Mouse (Mus musculus) limb, embryonic 11.5 days (tissue): ENCODE results near the gene Myo1d. TPM values are rescaled to one million over a fixed set of nuclear protein-coding genes. Genes with fewer than 3 reads are reported as not detected.
A peak's percentile ranks its signal among the peaks of the same experiment; 100 is the strongest.

Experiments used
- ATAC-seq: fragments of 200-750 bp; cut with Nextera tagmentation; 2 replicates; pipeline ENCODE4 v1.8.0; 2017; ENCODE audit warnings: low read depth; ENCODE audit not compliant: insufficient number of reproducible peaks, low FRiP score, low TSS enrichment
- DNase-seq: peaks from one replicate; pipeline ENCODE4 v3.0.0-alpha.2; 2015; ENCODE audit warnings: low spot score
- H3K27ac ChIP-seq: fragments of 300-500 bp; sonication (generic); replicated peaks from 2 replicates; pipeline ENCODE4 v1.5.1; 2014; ENCODE audit warnings: low read depth, mild to moderate bottlenecking, low read length
- H3K27me3 ChIP-seq: fragments of 300-500 bp; sonication (generic); 2 replicates; pipeline ENCODE4 v1.6.1; 2014; ENCODE audit warnings: mild to moderate bottlenecking, low read length, mixed read lengths; ENCODE audit not compliant: control insufficient read depth, insufficient read depth
- H3K36me3 ChIP-seq: fragments of 300-500 bp; sonication (generic); 2 replicates; pipeline ENCODE4 v1.6.1; 2014; ENCODE audit warnings: mild to moderate bottlenecking, low read length, moderate library complexity, mixed read lengths; ENCODE audit not compliant: control insufficient read depth, insufficient read depth
- H3K4me1 ChIP-seq: fragments of 300-500 bp; sonication (generic); 2 replicates; pipeline ENCODE4 v1.6.1; 2014; ENCODE audit warnings: low read length, mixed read lengths; ENCODE audit not compliant: control insufficient read depth, insufficient read depth
- H3K4me2 ChIP-seq: fragments of 300-500 bp; sonication (generic); 2 replicates; pipeline ENCODE4 v1.6.1; 2014; ENCODE audit warnings: low read depth, mild to moderate bottlenecking, moderate library complexity; ENCODE audit not compliant: severe bottlenecking
- H3K4me3 ChIP-seq: fragments of 300-500 bp; sonication (generic); 2 replicates; pipeline ENCODE4 v1.5.1; 2014; ENCODE audit warnings: low read depth, low read length
- H3K9ac ChIP-seq: fragments of 300-500 bp; sonication (generic); 2 replicates; pipeline ENCODE4 v1.6.1; 2014; ENCODE audit warnings: mild to moderate bottlenecking, low read length
- H3K9me3 ChIP-seq: fragments of 300-500 bp; sonication (generic); 2 replicates; pipeline ENCODE4 v1.6.1; 2016; ENCODE audit warnings: low read length; ENCODE audit not compliant: control insufficient read depth
- WGBS: fragments of 180-500 bp; shearing (Covaris S2); extraction: QIAGEN DNeasy Blood & Tissue Kit; methylation state at CpG from one replicate; pipeline ENCODE4 v1.1.7; 2014; 5-methylcytosine and 5-hydroxymethylcytosine counted together
- polyA plus RNA-seq: library from polyadenylated mRNA; unstranded; fragments of >200 nt; fragmentation: Nextera tagmentation; extraction: Ambion mirVana; gene quantifications from 2 replicates; pipeline ENCODE4 v1.2.1, GENCODE M21; 2014

Gene Myo1d
- polyA plus RNA-seq, 1 experiment from 2014 or later, result 6.2 TPM

DNA sequence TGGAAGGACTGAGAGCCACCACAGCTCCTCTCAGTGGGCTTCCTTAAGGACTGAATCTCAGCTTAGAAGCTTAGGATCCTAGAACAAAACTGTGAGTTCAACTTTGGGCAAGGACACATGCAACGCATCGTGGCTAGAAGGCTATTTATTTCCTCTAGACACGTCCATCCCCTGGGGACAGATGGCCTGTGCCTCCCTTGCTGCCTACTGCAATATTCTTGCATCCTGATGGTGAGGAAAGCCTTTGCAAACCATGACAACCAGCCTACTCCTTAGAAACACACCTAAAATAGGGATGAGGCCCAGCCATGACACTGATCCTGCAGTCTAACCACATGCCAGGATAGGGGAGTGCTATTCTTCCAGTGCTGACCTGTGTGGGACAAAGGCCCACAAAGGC lies 274.2 kb downstream of the Myo1d start:
- ATAC-seq, result no peak
- WGBS, result 88% methylated on average over 3 of the region's 3 CpGs

DNA sequence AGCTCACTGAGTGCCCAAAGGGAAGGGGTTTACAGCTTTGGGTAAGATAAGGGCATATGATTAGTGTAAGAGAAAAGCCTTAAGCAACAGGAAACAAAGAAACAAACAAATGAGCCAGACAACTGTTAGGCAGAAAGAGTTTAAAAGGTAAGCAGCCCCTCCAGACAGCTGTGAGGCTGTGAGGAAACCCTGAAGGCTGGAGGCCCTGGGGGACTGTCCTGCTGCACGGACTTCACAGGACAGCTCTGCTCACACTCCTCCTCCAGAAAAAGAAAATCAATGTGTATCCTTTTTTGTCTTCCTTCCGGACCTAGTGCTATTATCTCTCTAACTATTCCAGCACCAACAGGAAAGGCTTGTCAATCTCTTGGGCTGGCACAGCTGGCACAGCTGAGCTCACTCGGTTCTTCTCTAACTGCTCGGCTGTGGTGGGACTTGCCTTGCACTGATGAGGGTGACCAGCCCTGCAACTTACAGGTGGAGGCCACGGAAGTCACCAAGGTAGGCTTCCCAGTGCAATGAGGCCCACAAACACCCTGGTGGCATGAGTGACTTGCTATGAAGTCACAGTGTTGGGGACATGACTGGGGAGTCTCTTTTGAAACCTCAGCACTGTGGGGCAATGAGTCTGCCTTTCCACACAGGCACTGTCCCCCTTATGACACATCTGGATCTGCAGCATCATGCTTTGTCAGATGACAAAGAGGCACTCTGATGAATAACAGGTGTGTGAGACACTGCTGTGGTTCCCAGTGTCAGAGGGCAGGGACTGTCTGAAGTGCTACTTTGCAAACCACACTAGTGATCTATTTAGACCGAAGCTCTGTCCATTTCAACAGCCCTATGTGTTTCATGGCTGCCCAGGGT lies 275.1 kb downstream of the Myo1d start:
- WGBS, result 51% methylated on average over 6 of the region's 6 CpGs
- H3K36me3 ChIP-seq, result no peaks in the 10 kb centered on the region
- H3K4me1 ChIP-seq, result peaks cover 28% of the 10 kb centered on the region
- H3K4me2 ChIP-seq, result no peak overlapping the region
- no peak overlapping the region for H3K9ac ChIP-seq
- no peak for DNase-seq
- no peak overlapping the region for H3K4me3 ChIP-seq
- no peaks in the 10 kb centered on the region for H3K9me3 ChIP-seq
- no peak for ATAC-seq
- no peak overlapping the region for H3K27ac ChIP-seq
- no peaks in the 10 kb centered on the region for H3K27me3 ChIP-seq

More for the DNA sequence above, 274.2 kb downstream of the Myo1d start:
- H3K9me3 ChIP-seq, result no peaks in the 10 kb centered on the region
- no peaks in the 10 kb centered on the region for H3K27me3 ChIP-seq
- DNase-seq, result no peak
- no peak overlapping the region for H3K9ac ChIP-seq
- H3K27ac ChIP-seq, result no peak overlapping the region
- H3K4me2 ChIP-seq, result no peak overlapping the region
- no peaks in the 10 kb centered on the region for H3K36me3 ChIP-seq
- H3K4me1 ChIP-seq, result peaks cover 28% of the 10 kb centered on the region
- no peak overlapping the region for H3K4me3 ChIP-seq

- peak overlapping the region; percentile 1; the same call in 1 of the 2 replicates for H3K9ac ChIP-seq
- 32% methylated on average over 13 of the region's 13 CpGs for WGBS
- no peaks in the 10 kb centered on the region for H3K36me3 ChIP-seq
- H3K4me2 ChIP-seq, result peak overlapping the region; percentile 23; the same call in 1 of the 2 replicates
- peak; percentile 71; the same call in 1 of the 2 replicates for ATAC-seq
- peak; percentile 77 for DNase-seq
- H3K27ac ChIP-seq, result no peak overlapping the region
- no peak overlapping the region for H3K4me3 ChIP-seq
- peaks cover 29% of the 10 kb centered on the region for H3K4me1 ChIP-seq
- H3K27me3 ChIP-seq, result no peaks in the 10 kb centered on the region
- no peaks in the 10 kb centered on the region for H3K9me3 ChIP-seq
These were observed 275.9 kb downstream of the Myo1d start for GRCm38 (mm10) chr11:80503726-80504452.

GRCm38 (mm10) chr11:80503281-80503680 lies 276.5 kb downstream of the Myo1d start:
- WGBS, result 86% methylated on average over 6 of the region's 6 CpGs
- no peak for DNase-seq
- Histone ChIP-seq H3K27ac (no peak overlapping the region), H3K27me3 (no peaks in the 10 kb centered on the region), H3K9me3 (no peaks in the 10 kb centered on the region), H3K9ac (no peak overlapping the region), H3K4me3 (no peak overlapping the region), H3K36me3 (no peaks in the 10 kb centered on the region), H3K4me2 (no peak overlapping the region), H3K4me1 (peaks cover 24% of the 10 kb centered on the region)
- ATAC-seq, result no peak

DNA sequence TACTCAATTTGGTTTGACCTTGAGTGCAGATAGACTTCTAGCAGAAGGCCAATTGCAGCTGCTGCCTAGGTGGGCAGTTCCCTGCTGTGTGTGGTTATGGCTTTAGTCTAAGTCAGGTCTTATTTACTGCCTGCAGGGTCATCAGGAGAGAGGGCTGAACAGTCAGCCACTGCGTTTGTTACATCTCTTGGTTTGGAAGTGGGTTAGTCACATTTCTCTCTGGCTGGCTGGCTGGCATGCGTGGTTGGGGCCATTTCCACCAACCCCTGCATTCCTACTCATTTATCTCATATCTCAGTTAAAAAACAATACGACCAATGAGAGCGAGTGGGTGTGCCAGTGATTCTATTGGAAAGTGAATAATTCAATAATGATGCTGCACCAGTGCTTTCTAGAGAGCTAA lies 280.3 kb downstream of the Myo1d start:
- no peak for DNase-seq
- WGBS, result 64% methylated on average over 4 of the region's 4 CpGs

GRCm38 (mm10) chr11:80498328-80499070 lies 281.3 kb downstream of the Myo1d start:
- Histone ChIP-seq H3K9me3 (no peaks in the 10 kb centered on the region), H3K27me3 (no peaks in the 10 kb centered on the region), H3K9ac (no peak overlapping the region), H3K27ac (no peak overlapping the region), H3K4me2 (no peak overlapping the region), H3K4me3 (no peak overlapping the region), H3K36me3 (no peaks in the 10 kb centered on the region), H3K4me1 (0 out of 2 replicates have a peak, but pooled peaks cover 8% of the 10 kb centered on the region)
- no peak for DNase-seq
- 53% methylated on average over 11 of the region's 11 CpGs for WGBS
- no peak for ATAC-seq

More for the DNA sequence above, 280.3 kb downstream of the Myo1d start:
- peaks cover 18% of the 10 kb centered on the region for H3K4me1 ChIP-seq
- H3K9ac ChIP-seq, result no peak overlapping the region
- no peaks in the 10 kb centered on the region for H3K27me3 ChIP-seq
- no peak for ATAC-seq
- no peak overlapping the region for H3K4me2 ChIP-seq
- no peak overlapping the region for H3K4me3 ChIP-seq
- no peaks in the 10 kb centered on the region for H3K36me3 ChIP-seq
- H3K9me3 ChIP-seq, result no peaks in the 10 kb centered on the region
- no peak overlapping the region for H3K27ac ChIP-seq

- Histone ChIP-seq H3K4me2 (no peak overlapping the region), H3K4me3 (no peak overlapping the region), H3K27ac (no peak overlapping the region), H3K36me3 (no peaks in the 10 kb centered on the region), H3K9ac (no peak overlapping the region), H3K4me1 (0 out of 2 replicates have a peak, but pooled peaks cover 8% of the 10 kb centered on the region), H3K9me3 (no peaks in the 10 kb centered on the region), H3K27me3 (no peaks in the 10 kb centered on the region)
- DNase-seq (no peak), ATAC-seq (no peak)
- WGBS, result 79% methylated on average over 10 of the region's 10 CpGs
These were observed 282.5 kb downstream of the Myo1d start for GRCm38 (mm10) chr11:80497225-80497919.
